Mouse (Mus musculus) spleen, adult 10 weeks (tissue): ENCODE results near the gene Pcdh10. TPM values are rescaled to one million over a fixed set of nuclear protein-coding genes. Genes with fewer than 3 reads are reported as not detected.

Source experiments
- polyA plus RNA-seq: library from polyadenylated mRNA; stranded (reverse); fragments of 350-450 nt; fragmentation: Illumina TruSeq; extraction: RNeasy Lipid Tissue Mini Kit (QIAGEN cat#74804); gene quantifications from one replicate; pipeline ENCODE4 v1.2.3, GENCODE M21; 2015; ENCODE audit warnings: low replicate concordance; ENCODE audit not compliant: insufficient read depth

Pcdh10 gene
- polyA plus RNA-seq, result 0.77 TPM

GRCm38 (mm10) chr3:45378145-45378544 lies at the start of gene Pcdh10:
TSS of gene Pcdh10 (plus strand) at chr3:45378398.

